Mouse (Mus musculus) liver, embryonic 11.5 days (tissue): ENCODE data around the gene Anks1. TPM values are rescaled to one million over a fixed set of nuclear protein-coding genes. Genes with fewer than 3 reads are reported as not detected.
A peak's percentile ranks its signal among the peaks of the same experiment; 100 is the strongest.

Source experiments
- ATAC-seq: fragments of 200-750 bp; cut with Nextera tagmentation; replicated peaks from 2 replicates; pipeline ENCODE4 v1.8.0; 2017; ENCODE audit warnings: moderate number of reproducible peaks, mild to moderate bottlenecking, moderate TSS enrichment, moderate library complexity; ENCODE audit not compliant: low FRiP score
- DNase-seq: peaks from one replicate; pipeline ENCODE4 v3.0.0-alpha.2; 2017; ENCODE audit warnings: low spot score
- H3K27ac ChIP-seq: fragments of 300-500 bp; sonication (generic); 2 replicates; pipeline ENCODE4 v1.5.1; 2014; ENCODE audit warnings: mild to moderate bottlenecking, low read depth, low read length, control low read depth
- H3K27me3 ChIP-seq: fragments of 300-500 bp; sonication (generic); replicated peaks from 2 replicates; pipeline ENCODE4 v1.6.1; 2014; ENCODE audit warnings: low read length, mixed read lengths; ENCODE audit not compliant: control insufficient read depth, insufficient read depth
- H3K36me3 ChIP-seq: fragments of 300-500 bp; sonication (generic); 2 replicates; pipeline ENCODE4 v1.6.1; 2014; ENCODE audit warnings: mild to moderate bottlenecking, low read length, moderate library complexity, mixed read lengths; ENCODE audit not compliant: control insufficient read depth, insufficient read depth
- H3K4me1 ChIP-seq: fragments of 300-500 bp; sonication (generic); replicated peaks from 2 replicates; pipeline ENCODE4 v1.6.1; 2014; ENCODE audit warnings: low read length, mixed read lengths; ENCODE audit not compliant: control insufficient read depth, insufficient read depth
- H3K4me2 ChIP-seq: fragments of 300-500 bp; sonication (generic); 2 replicates; pipeline ENCODE4 v1.6.1; 2014; ENCODE audit warnings: mild to moderate bottlenecking, control low read depth, moderate library complexity
- H3K4me3 ChIP-seq: fragments of 300-500 bp; sonication (generic); 2 replicates; pipeline ENCODE4 v1.5.1; 2014; ENCODE audit warnings: low read depth, low read length, control low read depth
- H3K9ac ChIP-seq: fragments of 300-500 bp; sonication (generic); 2 replicates; pipeline ENCODE4 v1.6.1; 2014; ENCODE audit warnings: low read depth, low read length, control low read depth
- H3K9me3 ChIP-seq: fragments of 300-500 bp; sonication (generic); 2 replicates; pipeline ENCODE4 v1.6.1; 2016; ENCODE audit warnings: low read length, inconsistent platforms, mixed read lengths; ENCODE audit not compliant: control insufficient read depth
- WGBS: fragments of 180-500 bp; shearing (Covaris S2); extraction: QIAGEN DNeasy Blood & Tissue Kit; methylation state at CpG from one replicate; pipeline ENCODE4 v1.1.7; 2014; 5-methylcytosine and 5-hydroxymethylcytosine counted together
- polyA plus RNA-seq: library from polyadenylated mRNA; unstranded; fragments of >200 nt; fragmentation: Nextera tagmentation; extraction: Ambion mirVana; gene quantifications from 2 replicates; pipeline ENCODE4 v1.2.1, GENCODE M21; 2014

Anks1 gene
- polyA plus RNA-seq, 1 experiment from 2014 or later = 8.9 TPM

DNA sequence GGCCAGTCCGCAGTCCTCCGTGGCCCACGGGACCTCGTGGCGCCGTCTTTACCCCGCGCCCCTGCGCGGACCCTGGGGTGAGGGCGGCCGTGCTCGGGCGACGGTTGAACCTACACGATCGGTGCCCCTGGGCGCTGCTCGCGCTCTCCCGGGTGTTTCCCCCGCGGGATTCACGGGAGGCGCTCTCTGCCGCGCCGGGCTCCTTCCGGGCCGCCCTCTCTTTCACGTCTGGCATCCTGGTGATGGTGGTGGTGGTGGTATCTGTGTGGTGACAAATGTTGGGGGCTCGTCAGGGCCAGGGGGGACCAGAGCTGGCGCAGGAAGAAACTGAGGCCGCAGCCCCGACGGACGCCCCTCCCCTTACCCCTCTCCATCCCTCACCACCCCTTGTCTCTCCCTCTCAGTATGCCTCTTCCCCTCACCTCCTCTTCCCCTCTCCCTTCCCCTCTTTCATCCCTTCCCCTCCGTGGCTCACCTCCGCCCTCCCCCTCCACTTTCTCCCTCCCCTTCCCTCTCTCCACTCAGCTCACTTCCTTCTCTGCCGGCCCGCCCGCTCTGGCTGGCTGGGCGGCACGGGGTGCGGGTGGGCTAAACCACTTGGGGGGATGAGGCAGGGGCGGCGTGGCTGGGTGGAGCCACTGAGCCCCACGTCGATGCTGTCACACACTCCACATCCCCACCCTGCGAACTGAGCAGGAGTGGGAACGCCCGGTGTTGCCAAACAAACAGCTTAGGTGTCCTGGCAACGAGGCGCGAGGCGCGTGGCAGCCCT lies 171.1 kb downstream of the Anks1 start, which contains the start of gene Tcp11:
Tcp11 (minus strand) TSS at position 595 of the 772 bp plus-strand sequence.
- Histone ChIP-seq H3K4me2 (peak within 1 kb of the TSS; percentile 100), H3K4me1 (peaks cover 7% of the 10 kb centered on the region; the same call in 1 of the 2 replicates), H3K4me3 (peak within 1 kb of the TSS; percentile 59), H3K9ac (peak within 1 kb of the TSS; percentile 62), H3K36me3 (no peaks in the 10 kb centered on the region), H3K9me3 (no peaks in the 10 kb centered on the region), H3K27me3 (no peaks in the 10 kb centered on the region), H3K27ac (no peak within 1 kb of the TSS; the same call in 1 of the 2 replicates)
- peak; percentile 76 for DNase-seq
- 2% methylated on average over 52 of the region's 57 CpGs for WGBS
- ATAC-seq = peak; percentile 48

DNA sequence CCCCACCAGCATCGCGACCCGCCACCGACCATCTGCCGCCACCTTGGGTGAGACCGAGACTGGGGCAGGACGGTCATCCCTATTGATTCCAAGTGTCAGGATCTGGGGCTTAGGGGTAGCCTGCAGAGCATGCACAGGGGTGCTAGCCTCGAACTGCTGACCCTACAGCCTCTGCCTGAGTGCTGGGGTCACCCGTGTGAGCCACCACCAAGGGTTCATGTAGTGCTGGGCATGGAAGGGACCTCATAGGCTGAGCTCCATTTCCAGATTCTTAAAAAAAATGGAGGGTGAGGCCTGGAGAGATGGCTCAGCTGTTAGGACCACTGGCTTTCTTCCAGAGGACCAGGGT lies 171.7 kb downstream of the Anks1 start:
- Histone ChIP-seq H3K36me3 (no peaks in the 10 kb centered on the region), H3K4me3 (peak overlapping the region; percentile 59), H3K4me2 (peak overlapping the region; percentile 100), H3K4me1 (peaks cover 9% of the 10 kb centered on the region; the same call in 1 of the 2 replicates), H3K27ac (no peak overlapping the region), H3K27me3 (no peaks in the 10 kb centered on the region), H3K9me3 (no peaks in the 10 kb centered on the region), H3K9ac (no peak overlapping the region)
- WGBS = 30% methylated on average over 9 of the region's 9 CpGs
- no peak for DNase-seq
- ATAC-seq = no peak; the same call in 1 of the 2 replicates

DNA sequence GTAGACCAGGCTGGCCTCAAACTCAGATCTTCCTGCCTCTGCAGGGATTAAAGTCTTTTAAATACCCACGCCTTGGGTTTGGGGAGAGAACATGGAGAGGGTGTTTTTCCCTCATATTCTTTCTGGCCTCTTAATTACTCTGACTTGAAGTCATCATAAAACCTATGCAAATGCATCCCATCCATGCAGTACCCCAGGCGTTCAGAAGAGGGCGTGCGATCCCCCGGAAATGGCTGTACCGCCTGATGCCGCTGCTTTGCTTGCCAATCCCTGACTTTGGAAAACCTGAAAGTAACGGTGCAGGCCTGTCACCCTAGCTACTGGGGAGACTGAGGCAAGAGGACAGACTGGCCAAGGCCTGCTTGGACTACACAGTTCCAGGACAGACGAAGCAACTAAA lies 172.3 kb downstream of the Anks1 start:
- Histone ChIP-seq H3K9ac (no peak overlapping the region), H3K9me3 (no peaks in the 10 kb centered on the region), H3K4me1 (peaks cover 9% of the 10 kb centered on the region; the same call in 1 of the 2 replicates), H3K4me3 (no peak overlapping the region), H3K27me3 (no peaks in the 10 kb centered on the region), H3K36me3 (no peaks in the 10 kb centered on the region), H3K4me2 (no peak overlapping the region), H3K27ac (no peak overlapping the region; the same call in 1 of the 2 replicates)
- DNase-seq (peak; percentile 54), ATAC-seq (no peak)
- WGBS = 51% methylated on average over 9 of the region's 9 CpGs

DNA sequence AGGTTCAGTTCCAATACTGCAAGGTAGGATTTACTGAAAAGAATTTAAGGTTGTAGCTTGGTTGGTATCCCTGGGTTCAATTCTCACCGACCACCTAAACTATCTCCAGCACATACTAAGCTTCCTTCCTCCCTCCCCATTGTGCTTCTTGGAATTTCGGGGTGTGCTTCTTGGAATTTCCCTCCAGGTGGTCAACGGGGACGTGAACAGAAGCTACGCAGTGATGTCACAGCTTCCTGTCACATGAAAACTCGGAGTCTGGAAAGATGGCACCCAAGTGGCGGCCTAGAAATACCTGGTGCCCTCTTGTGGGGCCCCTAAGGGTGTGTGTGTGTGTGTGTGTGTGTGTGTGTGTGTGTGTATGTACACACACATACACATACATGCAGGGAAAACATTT lies 172.8 kb downstream of the Anks1 start:
- DNase-seq = no peak
- H3K9ac ChIP-seq = no peak overlapping the region
- no peak for ATAC-seq
- H3K4me2 ChIP-seq = no peak overlapping the region
- H3K4me3 ChIP-seq = no peak overlapping the region
- WGBS = 82% methylated on average over 7 of the region's 7 CpGs
- no peak overlapping the region; the same call in 1 of the 2 replicates for H3K27ac ChIP-seq
- no peaks in the 10 kb centered on the region for H3K36me3 ChIP-seq
- H3K27me3 ChIP-seq = no peaks in the 10 kb centered on the region
- H3K9me3 ChIP-seq = no peaks in the 10 kb centered on the region
- H3K4me1 ChIP-seq = peaks cover 9% of the 10 kb centered on the region; the same call in 1 of the 2 replicates

DNA sequence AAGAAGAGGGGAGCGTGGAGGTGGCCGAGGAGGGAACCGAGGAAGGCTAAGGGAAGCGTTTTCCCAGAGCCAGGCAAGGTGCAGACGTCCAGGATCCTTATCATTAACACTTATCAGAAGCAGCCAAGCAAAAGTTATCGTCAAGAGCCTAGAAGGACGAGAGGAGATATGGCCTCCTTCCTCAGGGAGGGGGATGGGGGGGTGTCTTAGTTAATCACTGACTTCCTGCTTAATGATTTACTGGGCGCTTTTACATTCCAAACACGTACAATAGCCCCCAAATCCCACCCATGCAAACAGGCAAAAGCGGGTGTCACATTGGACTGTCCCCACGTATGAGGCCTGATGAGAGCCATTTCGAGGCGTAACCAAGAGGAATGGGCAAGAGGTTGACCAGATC lies 173.8 kb downstream of the Anks1 start:
- Histone ChIP-seq H3K4me3 (no peak overlapping the region), H3K27ac (no peak overlapping the region), H3K27me3 (no peaks in the 10 kb centered on the region), H3K4me2 (peak overlapping the region; percentile 13), H3K9me3 (no peaks in the 10 kb centered on the region), H3K36me3 (no peaks in the 10 kb centered on the region), H3K4me1 (peaks cover 9% of the 10 kb centered on the region; the same call in 1 of the 2 replicates), H3K9ac (no peak overlapping the region)
- 36% methylated on average over 13 of the region's 13 CpGs for WGBS
- ATAC-seq = no peak
- no peak for DNase-seq

DNA sequence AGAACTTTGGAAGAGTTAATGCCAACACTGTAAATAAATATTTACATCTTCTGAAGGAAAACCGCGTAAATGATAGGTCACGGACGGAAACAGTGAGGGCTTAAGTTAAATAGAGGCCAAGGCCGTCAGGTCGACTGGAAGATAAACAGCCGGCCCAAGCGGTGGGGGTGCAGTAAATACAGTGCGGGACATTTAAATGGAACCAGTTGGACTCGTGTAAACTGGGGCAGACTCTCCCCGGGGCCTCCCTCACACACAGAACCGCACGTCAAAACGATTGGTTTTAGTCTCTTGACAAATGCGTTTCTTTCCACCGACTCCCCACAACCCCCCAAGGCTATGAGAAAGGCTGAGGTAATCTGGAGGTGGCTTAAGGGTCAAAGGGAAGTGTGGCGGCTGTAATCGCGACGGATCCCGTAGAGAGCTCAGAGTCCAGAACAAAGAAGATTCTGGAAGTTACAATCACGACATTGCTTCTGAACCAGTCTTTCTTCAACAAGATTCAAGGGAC lies 175.3 kb downstream of the Anks1 start:
- Histone ChIP-seq H3K9ac (no peak overlapping the region), H3K27ac (peak overlapping the region; percentile 56), H3K36me3 (no peaks in the 10 kb centered on the region), H3K9me3 (no peaks in the 10 kb centered on the region), H3K27me3 (no peaks in the 10 kb centered on the region), H3K4me3 (no peak overlapping the region), H3K4me1 (peaks cover 7% of the 10 kb centered on the region; the same call in 1 of the 2 replicates), H3K4me2 (no peak overlapping the region)
- 29% methylated on average over 22 of the region's 22 CpGs for WGBS
- DNase-seq (no peak), ATAC-seq (no peak)

DNA sequence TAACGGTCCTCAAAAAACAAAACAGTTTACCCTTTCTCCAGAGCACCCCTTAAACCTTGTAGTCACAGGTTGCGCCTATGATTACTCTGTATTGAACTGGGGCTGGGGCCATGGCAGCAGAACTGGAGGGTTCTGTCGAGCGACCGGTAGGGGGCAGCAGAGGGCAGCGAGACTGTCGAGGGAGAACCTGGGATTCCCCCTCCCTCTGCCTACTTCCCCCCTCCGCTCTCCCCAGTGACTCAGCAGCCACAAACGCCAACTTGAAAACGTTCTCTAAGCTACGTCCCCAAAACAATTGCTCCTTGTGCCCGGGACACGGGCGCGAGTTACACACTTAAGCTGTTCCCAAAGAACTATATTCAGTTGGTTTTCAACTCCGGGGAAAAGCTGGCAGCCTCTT lies 175.9 kb downstream of the Anks1 start:
- H3K4me2 ChIP-seq = peak overlapping the region; percentile 22
- no peaks in the 10 kb centered on the region for H3K9me3 ChIP-seq
- H3K4me3 ChIP-seq = no peak overlapping the region
- peak overlapping the region; percentile 56 for H3K27ac ChIP-seq
- H3K27me3 ChIP-seq = no peaks in the 10 kb centered on the region
- WGBS = 1% methylated on average over 16 of the region's 16 CpGs
- DNase-seq = peak; percentile 89
- no peaks in the 10 kb centered on the region for H3K36me3 ChIP-seq
- H3K9ac ChIP-seq = no peak overlapping the region
- ATAC-seq = peak; percentile 70
- H3K4me1 ChIP-seq = peaks cover 7% of the 10 kb centered on the region; the same call in 1 of the 2 replicates

DNA sequence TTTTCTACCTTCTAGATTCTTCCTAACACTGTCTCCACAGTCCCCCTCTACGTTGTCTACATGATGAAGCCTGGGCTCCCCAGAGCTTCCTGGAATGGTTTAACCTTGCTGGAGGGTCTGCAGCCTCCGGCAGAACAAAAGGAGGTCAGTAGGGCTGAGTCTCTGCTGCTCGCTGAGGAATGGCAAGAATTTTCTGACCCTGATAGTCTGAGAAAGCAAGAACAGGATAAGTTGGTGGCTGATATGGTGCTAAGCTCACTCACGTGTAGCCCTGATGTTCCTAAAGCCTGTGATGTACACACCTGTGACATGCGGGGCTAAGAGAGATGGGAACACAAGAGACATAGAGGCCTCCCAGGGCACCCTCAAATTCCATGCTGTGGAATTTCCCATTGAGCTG lies 178.3 kb downstream of the Anks1 start:
- H3K9me3 ChIP-seq = no peaks in the 10 kb centered on the region
- H3K4me3 ChIP-seq = no peak overlapping the region
- H3K4me2 ChIP-seq = no peak overlapping the region
- no peaks in the 10 kb centered on the region for H3K27me3 ChIP-seq
- DNase-seq (no peak), ATAC-seq (no peak)
- H3K36me3 ChIP-seq = no peaks in the 10 kb centered on the region
- no peak overlapping the region for H3K27ac ChIP-seq
- WGBS = 51% methylated on average over 5 of the region's 5 CpGs
- H3K4me1 ChIP-seq = peaks cover 5% of the 10 kb centered on the region; the same call in 1 of the 2 replicates
- H3K9ac ChIP-seq = no peak overlapping the region
